ENCODE assay signal across 19 mouse cellular contexts in the genomic region with DNA sequence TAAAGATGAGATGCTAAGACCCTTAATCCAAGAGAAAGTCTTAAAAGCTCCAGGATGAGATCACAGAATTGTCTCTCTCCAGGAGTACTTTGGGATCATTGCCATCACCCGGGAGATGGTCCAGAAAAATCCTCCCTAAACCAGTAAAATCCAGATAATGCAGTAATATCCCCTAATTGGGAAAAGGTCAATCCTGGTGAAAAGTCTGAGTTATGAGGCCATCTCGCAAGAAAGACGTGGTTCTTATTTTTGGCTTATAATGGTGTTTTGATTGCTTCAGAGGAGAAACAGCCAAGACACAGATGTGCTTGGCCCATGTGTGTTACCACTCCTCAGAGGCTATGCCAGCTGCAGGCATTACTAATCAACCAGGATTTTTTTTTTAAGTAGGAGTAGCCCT. TPM values are rescaled to one million over a fixed set of nuclear protein-coding genes. Genes with fewer than 3 reads are reported as not detected.
DNase-seq lines count a peak whose midpoint lies in the region.
"Had no signal": no experiment of that assay in that cellular context is flagged by ENCODE, and none has a peak within 500 bp of the region (broad histone marks: within the 10 kb centered on the region; RNA-seq: fewer than 3 reads in every experiment).

No protein-coding gene starts in this region.

- no peaks in the 10 kb centered on the region for H3K27me3 ChIP-seq in heart, embryonic 10.5 days (ENCODE audit: insufficient read depth, poor library complexity, severe bottlenecking)

- no peaks in the 10 kb centered on the region for H3K36me3 ChIP-seq in heart, embryonic 10.5 days
- H3K36me3 ChIP-seq: midbrain, embryonic 10.5 days had no signal

- H3K4me1 ChIP-seq in heart, embryonic 10.5 days: no peaks in the 10 kb centered on the region
- H3K4me1 ChIP-seq: midbrain, embryonic 10.5 days had no signal

- WGBS in heart, embryonic 10.5 days: 82% methylated on average over 3 of the region's 3 CpGs

- H3K4me3 ChIP-seq in heart, embryonic 10.5 days: no peak overlapping the region
- H3K4me3 ChIP-seq: midbrain, embryonic 10.5 days; myocyte had no signal

- H3K9me3 ChIP-seq in heart, embryonic 10.5 days: no peaks in the 10 kb centered on the region
- H3K9me3 ChIP-seq: midbrain, embryonic 10.5 days had no signal

- H3K27ac ChIP-seq in heart, embryonic 10.5 days: no peak overlapping the region
- H3K27ac ChIP-seq: midbrain, embryonic 10.5 days had no signal

- DNase-seq in heart, adult 18-20 months: peak; percentile 65 to 66
- no peak for DNase-seq in heart, embryonic 10.5 days (ENCODE audit: low spot score)
- DNase-seq in adipocyte (ENCODE audit: low spot score): peak; percentile 32
- peak; percentile 65 for DNase-seq in gastrocnemius, postnatal 25 days
- DNase-seq in ovary, adult 18-20 months (ENCODE audit: low spot score): peak; percentile 6
- DNase-seq in layer of hippocampus, postnatal 36 days: no peak
- no peak for DNase-seq in frontal cortex, postnatal 25 days (ENCODE audit: low spot score in 2 of 2)
- DNase-seq in cerebellum, postnatal 4 days (ENCODE audit: low spot score in 2 of 2): no peak
- DNase-seq: adrenal gland, adult 8-10 months; thymus, postnatal 25 days had no signal

RNA-seq across cellular contexts. Expression of gene Gm765, which starts 34.9 kb away (rescaled TPM):
- not detected for total RNA-seq in heart, adult 18-20 months (2021)
- polyA plus RNA-seq in heart, embryonic 10.5 days (2016; fragmentation: Nextera tagmentation; extraction: Ambion mirVana): not detected in 2 replicates
- total RNA-seq in gastrocnemius, postnatal 25 days (2021): under 1 TPM; 0.20 to 0.51 TPM
- total RNA-seq in layer of hippocampus, postnatal 36 days (2021): not detected
- total RNA-seq: hematopoietic stem cell, adult 5-6 weeks had no signal
- polyA plus RNA-seq: CD4-positive, CD25-positive, alpha-beta regulatory T cell, adult 4 months; embryonic facial prominence, embryonic 11.5 days; forebrain, embryonic 16.5 days; intestine, postnatal 0 days; large intestine, adult 2 months; liver, embryonic 16.5 days; midbrain, embryonic 10.5 days; myocyte had no signal

Comparison
In these comparisons a context has a peak if more than half of its experiments do, and no peak if none do; other contexts are left out.
1. DNase-seq: peak in heart, adult 18-20 months (2 of 2), adipocyte (single experiment), gastrocnemius, postnatal 25 days (single experiment) and ovary, adult 18-20 months (single experiment); none in heart, embryonic 10.5 days (single experiment), layer of hippocampus, postnatal 36 days (0 of 2), frontal cortex, postnatal 25 days (0 of 2) and cerebellum, postnatal 4 days (0 of 2).